25 mouse cellular contexts compared by ENCODE assay signal in genomic region chr16:64569496-64569895, GRCm38 (mm10). TPM values are rescaled to one million over a fixed set of nuclear protein-coding genes. Genes with fewer than 3 reads are reported as not detected.
A peak's percentile ranks its signal among the peaks of the same experiment; 100 is the strongest.
DNase-seq lines count a peak whose midpoint lies in the region; TF ChIP-seq lines count a peak whose summit lies in the region.
"Had no signal": no experiment of that assay in that cellular context is flagged by ENCODE, and none has a peak within 500 bp of the region (broad histone marks: within the 10 kb centered on the region; RNA-seq: fewer than 3 reads in every experiment).

No protein-coding gene starts in this region.

- no peak for TF ChIP-seq CTCF in embryonic fibroblast, embryonic 13.5 days (IDR thresholded peaks at IDR 0.05; ENCODE audit: borderline replicate concordance, insufficient read depth, low read length)

- no peak for TF ChIP-seq POLR2A in embryonic fibroblast, embryonic 13.5 days (IDR thresholded peaks at IDR 0.05; ENCODE audit: low read depth, low read length)

- H3K27ac ChIP-seq in embryonic fibroblast, embryonic 13.5 days (ENCODE audit: insufficient read depth, low read length): peak overlapping the region; percentile 51
- H3K27ac ChIP-seq: embryonic facial prominence, embryonic 13.5 days; forebrain, embryonic 10.5 days; heart, embryonic 13.5 days; hindbrain, embryonic 15.5 days had no signal

- no peaks in the 10 kb centered on the region; the same call in 1 of the 2 replicates for H3K4me1 ChIP-seq in embryonic fibroblast, embryonic 13.5 days (ENCODE audit: control insufficient read depth, insufficient read depth, low read length)
- H3K4me1 ChIP-seq: embryonic facial prominence, embryonic 13.5 days; forebrain, embryonic 10.5 days; heart, embryonic 13.5 days; hindbrain, embryonic 15.5 days had no signal

- peak; percentile 15 for DNase-seq in kidney, postnatal 14 days
- no peak for DNase-seq in kidney, postnatal 25 days
- peak; percentile 48 for DNase-seq in ovary, adult 18-20 months (ENCODE audit: low spot score)
- DNase-seq in ovary, postnatal 10 days (ENCODE audit: low spot score): no peak
- DNase-seq in layer of hippocampus, postnatal 25 days (ENCODE audit: extremely low spot score in 1 of 2, low spot score in 1 of 2): no peak
- no peak for DNase-seq in urinary bladder, postnatal 10 days (ENCODE audit: low spot score)
- DNase-seq: adrenal gland, adult 8-10 months; B cell, adult 2 months; cerebellum, adult 18-20 months; cerebellum, adult 9-11 months; cerebellum, postnatal 36 days; gastrocnemius, postnatal 36 days; heart, adult 11 months; heart, postnatal 36 days had no signal

- no peak overlapping the region for H3K4me3 ChIP-seq in embryonic fibroblast, embryonic 13.5 days (ENCODE audit: insufficient read depth, low read length)
- H3K4me3 ChIP-seq: embryonic facial prominence, embryonic 13.5 days; forebrain, embryonic 10.5 days; heart, embryonic 13.5 days; hindbrain, embryonic 15.5 days had no signal

RNA-seq across cellular contexts. Expression of gene Csnka2ip, which starts 32.7 kb away (rescaled TPM):
- polyA plus RNA-seq in embryonic fibroblast, embryonic 13.5 days (2011; ENCODE audit: insufficient read length, low read depth, missing spikeins): not detected in 2 replicates
- 1 to 10 TPM in 1 of 2 experiments, under 1 TPM in 1; 0.64 to 1.1 TPM for total RNA-seq in layer of hippocampus, postnatal 25 days (2021)
- total RNA-seq: adrenal gland, adult 8-10 months; gastrocnemius, adult 8-10 months; gastrocnemius, postnatal 36 days; heart, postnatal 36 days had no signal
- polyA plus RNA-seq: CD4-positive, CD25-positive, alpha-beta regulatory T cell, adult 4 months; embryonic facial prominence, embryonic 13.5 days; forebrain, embryonic 10.5 days; forebrain, embryonic 14.5 days; G1E; heart, embryonic 13.5 days; heart, postnatal 0 days; hindbrain, embryonic 11.5 days; hindbrain, embryonic 15.5 days had no signal

Comparison
In these comparisons a context has a peak if more than half of its experiments do, and no peak if none do; other contexts are left out.
1. DNase-seq: peak in kidney, postnatal 14 days (single experiment) and ovary, adult 18-20 months (single experiment); none in kidney, postnatal 25 days (0 of 2), ovary, postnatal 10 days (single experiment), layer of hippocampus, postnatal 25 days (0 of 2) and urinary bladder, postnatal 10 days (single experiment).